21 mouse cellular contexts compared by ENCODE assay signal in the genomic region with DNA sequence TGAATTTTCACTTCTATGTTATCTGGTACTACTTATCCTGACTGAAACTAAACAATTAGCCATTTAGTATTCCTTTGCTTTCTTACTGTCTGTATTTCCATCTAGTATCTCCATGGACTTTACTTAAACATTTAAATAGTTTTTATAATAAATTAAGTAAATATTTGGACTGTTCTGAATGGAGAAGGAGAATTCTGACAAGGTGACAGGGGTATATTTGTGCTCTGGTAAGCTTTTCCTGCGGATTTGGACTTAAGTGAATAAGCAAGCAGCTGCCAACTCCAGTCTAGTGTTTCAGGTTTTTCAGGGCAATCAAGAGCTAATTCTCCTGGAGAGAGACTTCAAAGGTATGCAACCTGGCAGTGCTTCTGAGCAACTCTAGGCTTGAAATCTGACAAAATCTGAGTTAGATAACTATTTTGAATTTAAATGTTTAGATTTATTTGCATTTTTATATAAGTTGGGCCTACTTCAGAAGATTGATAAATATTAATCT.
DNase-seq lines count a peak whose midpoint lies in the region; ATAC-seq and TF ChIP-seq lines count a peak whose summit lies in the region.
"Had no signal": no experiment of that assay in that cellular context is flagged by ENCODE, and none has a peak within 500 bp of the region (broad histone marks: within the 10 kb centered on the region; RNA-seq: fewer than 3 reads in every experiment).

No protein-coding gene starts in this region.

- H3K27me3 ChIP-seq in limb, embryonic 14.5 days (ENCODE audit: control insufficient read depth, insufficient read depth, low read length) = no peaks in the 10 kb centered on the region
- no peaks in the 10 kb centered on the region for H3K27me3 ChIP-seq in limb, embryonic 10.5 days (ENCODE audit: low read depth, poor library complexity, severe bottlenecking)
- H3K27me3 ChIP-seq: forebrain, embryonic 12.5 days; heart, embryonic 15.5 days; liver, embryonic 12.5 days had no signal

- H3K27ac ChIP-seq in limb, embryonic 14.5 days (replicated peaks; ENCODE audit: low read depth, low read length) = no peak overlapping the region
- H3K27ac ChIP-seq in limb, embryonic 10.5 days = no peak overlapping the region
- H3K27ac ChIP-seq: forebrain, embryonic 12.5 days; heart, embryonic 15.5 days; hindbrain, postnatal 0 days; liver, embryonic 12.5 days had no signal

- no peak overlapping the region for H3K9ac ChIP-seq in limb, embryonic 14.5 days (ENCODE audit: low read depth, low read length, severe bottlenecking)
- H3K9ac ChIP-seq: forebrain, embryonic 12.5 days; heart, embryonic 15.5 days; liver, embryonic 12.5 days had no signal

- TF ChIP-seq POLR2A in limb, embryonic 14.5 days (IDR thresholded peaks at IDR 0.05; ENCODE audit: borderline replicate concordance, extremely low read depth, insufficient read depth, insufficient read length) = no peak

- no peak for ATAC-seq in limb, embryonic 14.5 days (ENCODE audit: low FRiP score, low read depth)
- ATAC-seq: hindbrain, postnatal 0 days; liver, embryonic 12.5 days had no signal

- 41% methylated on average over 1 of the region's 1 CpGs for WGBS in limb, embryonic 14.5 days
- 67% methylated on average over 1 of the region's 1 CpGs for WGBS in limb, embryonic 10.5 days

- DNase-seq in limb, embryonic 14.5 days (ENCODE audit: low spot score) = peak; percentile 46
- no peak for DNase-seq in limb, embryonic 10.5 days (ENCODE audit: low spot score)
- peak; percentile 4 for DNase-seq in forelimb bud, embryonic 11.5 days (ENCODE audit: low read depth, low spot score)
- DNase-seq in lung, postnatal 25 days (ENCODE audit: low spot score) = peak; percentile 31
- no peak for DNase-seq in neural tube, embryonic 10.5 days (ENCODE audit: extremely low spot score, low spot score)
- DNase-seq in frontal cortex, postnatal 25 days (ENCODE audit: low spot score in 2 of 2) = no peak
- no peak for DNase-seq in thymus, postnatal 36 days
- DNase-seq: adrenal gland, postnatal 36 days; B cell, adult 2 months; cerebellum, adult 8-10 months; gastrocnemius, postnatal 25 days; heart, postnatal 4 days; kidney, adult 11 months; kidney, postnatal 25 days; layer of hippocampus, adult 9-11 months; right cerebral cortex, postnatal 4 days; thymus, postnatal 25 days had no signal

- H3K9me3 ChIP-seq in limb, embryonic 14.5 days (ENCODE audit: control insufficient read depth, low read length) = no peaks in the 10 kb centered on the region
- H3K9me3 ChIP-seq in limb, embryonic 10.5 days (replicated peaks) = no peaks in the 10 kb centered on the region
- H3K9me3 ChIP-seq: forebrain, embryonic 12.5 days; heart, embryonic 15.5 days; liver, embryonic 12.5 days had no signal

- H3K4me1 ChIP-seq in limb, embryonic 14.5 days (ENCODE audit: control insufficient read depth, insufficient read depth, low read length) = no peaks in the 10 kb centered on the region
- no peaks in the 10 kb centered on the region for H3K4me1 ChIP-seq in limb, embryonic 10.5 days
- H3K4me1 ChIP-seq: forebrain, embryonic 12.5 days; heart, embryonic 15.5 days; liver, embryonic 12.5 days had no signal

- no peaks in the 10 kb centered on the region for H3K36me3 ChIP-seq in limb, embryonic 14.5 days (ENCODE audit: control insufficient read depth, insufficient read depth, low read length)
- H3K36me3 ChIP-seq in limb, embryonic 10.5 days = no peaks in the 10 kb centered on the region
- H3K36me3 ChIP-seq: forebrain, embryonic 12.5 days; heart, embryonic 15.5 days; liver, embryonic 12.5 days had no signal

- no peak overlapping the region for H3K4me2 ChIP-seq in limb, embryonic 14.5 days (replicated peaks; ENCODE audit: low read depth, low read length, severe bottlenecking)
- H3K4me2 ChIP-seq: forebrain, embryonic 12.5 days; heart, embryonic 15.5 days; liver, embryonic 12.5 days had no signal

- no peak overlapping the region for H3K4me3 ChIP-seq in limb, embryonic 14.5 days (replicated peaks; ENCODE audit: low read length)
- no peak overlapping the region for H3K4me3 ChIP-seq in limb, embryonic 10.5 days
- H3K4me3 ChIP-seq: forebrain, embryonic 12.5 days; heart, embryonic 15.5 days; liver, embryonic 12.5 days had no signal

Comparison
In these comparisons a context has a peak if more than half of its experiments do, and no peak if none do; other contexts are left out.
1. DNase-seq: peak in limb, embryonic 14.5 days (single experiment), forelimb bud, embryonic 11.5 days (single experiment) and lung, postnatal 25 days (single experiment); none in limb, embryonic 10.5 days (single experiment), neural tube, embryonic 10.5 days (single experiment), frontal cortex, postnatal 25 days (0 of 2) and thymus, postnatal 36 days (0 of 2).